Mouse (Mus musculus): ENCODE data around the gene Smco3. TPM values are rescaled to one million over a fixed set of nuclear protein-coding genes. Genes with fewer than 3 reads are reported as not detected.

Gene Smco3
- polyA plus RNA-seq, 1 experiment: not detected

GRCm38 (mm10) chr6:136852348-136852747, 17.1 kb upstream of the Smco3 start:
- TF ChIP-seq GATA1 (IDR thresholded peaks at IDR 0.05; ENCODE audit: low read length): no peak

DNA sequence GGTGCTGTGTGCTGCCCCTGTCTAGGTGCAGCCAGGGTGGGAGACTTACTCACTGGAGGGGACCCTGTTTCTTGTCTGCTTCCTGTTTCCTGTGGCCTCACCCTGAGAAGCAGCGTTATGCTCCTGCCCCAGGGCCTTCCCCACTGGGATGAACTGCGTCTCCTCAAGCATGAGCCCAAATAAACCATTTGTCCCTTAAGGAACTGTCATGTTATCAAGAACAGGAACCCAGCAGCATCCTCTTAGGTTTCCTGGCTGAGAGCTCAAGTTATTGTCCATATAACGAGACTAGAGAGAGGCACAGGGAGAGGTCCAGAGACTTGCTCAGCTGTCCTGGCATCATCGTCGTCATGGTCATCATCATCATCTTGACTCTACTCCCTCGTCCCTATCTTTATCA, 15.0 kb upstream of the Smco3 start:
- no peak for TF ChIP-seq GATA1 (IDR thresholded peaks at IDR 0.05; ENCODE audit: low read length)

DNA sequence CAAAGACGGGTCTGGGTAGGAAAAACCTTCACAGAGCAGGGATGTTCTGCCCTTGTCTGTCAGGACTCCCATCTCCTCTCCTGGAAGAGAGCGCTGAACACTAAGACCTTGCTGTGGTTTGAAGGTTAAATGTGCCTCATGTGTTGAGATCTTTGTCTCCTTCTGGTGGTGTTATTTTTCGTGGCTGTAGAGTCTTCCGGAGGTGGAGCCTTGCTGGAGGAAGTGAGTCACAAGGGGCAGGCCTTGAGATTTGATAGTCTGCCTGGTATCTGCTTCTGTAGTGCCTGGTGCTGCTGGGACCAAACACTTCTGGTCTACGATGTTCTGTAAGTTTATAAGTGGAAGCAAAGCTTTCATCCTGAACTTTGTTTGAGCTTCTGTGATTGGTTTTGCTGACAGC, 13.7 kb upstream of the Smco3 start:
- no peak for TF ChIP-seq GATA1 (IDR thresholded peaks at IDR 0.05; ENCODE audit: low read length)

- TF ChIP-seq GATA1 (IDR thresholded peaks at IDR 0.05; ENCODE audit: low read length): peak; percentile 10
Measured at GRCm38 (mm10) chr6:136848399-136848798, 13.1 kb upstream of the Smco3 start.

DNA sequence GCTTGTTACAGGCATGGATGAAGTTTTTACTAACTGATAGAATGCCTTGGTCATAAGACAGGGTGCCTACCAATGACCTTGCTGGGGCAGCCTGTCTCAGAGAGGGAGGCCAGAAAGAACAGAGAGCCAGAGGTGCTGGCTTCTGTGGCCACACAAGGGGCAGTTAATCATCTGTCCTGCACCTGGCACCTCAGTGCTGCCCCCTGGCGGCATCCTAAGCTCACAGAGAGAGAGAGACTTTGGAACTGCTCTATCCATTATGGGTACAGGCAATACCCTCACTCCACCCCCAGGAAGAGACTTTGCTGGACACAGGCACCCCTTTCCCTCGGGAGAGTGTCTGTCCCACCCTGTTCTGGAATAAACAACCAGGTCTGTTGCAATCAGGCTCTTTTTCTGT, 12.5 kb upstream of the Smco3 start:
- no peak for TF ChIP-seq GATA1 (IDR thresholded peaks at IDR 0.05; ENCODE audit: low read length)

DNA sequence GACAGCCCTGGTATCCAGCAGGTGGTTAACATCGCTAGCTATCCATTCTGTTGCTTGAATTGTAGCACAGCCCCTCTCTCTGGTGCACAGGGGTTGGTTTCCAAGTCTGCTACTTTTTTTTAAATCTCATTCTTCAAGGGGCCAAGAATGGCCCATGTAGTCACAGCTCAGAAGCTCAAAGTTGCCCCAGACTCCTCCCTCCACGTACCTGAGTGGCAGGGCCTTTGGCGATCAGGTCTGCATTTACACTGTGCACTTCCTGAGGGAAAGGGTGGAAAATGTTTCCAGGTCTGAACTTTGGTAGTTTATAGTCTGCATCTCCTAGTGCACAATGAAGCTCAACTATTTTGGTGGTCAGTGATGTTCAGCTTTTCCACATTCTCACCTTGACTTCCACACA, 12.0 kb upstream of the Smco3 start:
- no peak for TF ChIP-seq GATA1 (IDR thresholded peaks at IDR 0.05; ENCODE audit: low read length)

- no peak for TF ChIP-seq GATA1 (IDR thresholded peaks at IDR 0.05; ENCODE audit: low read length)
Measured at GRCm38 (mm10) chr6:136845706-136846480, 10.6 kb upstream of the Smco3 start.

GRCm38 (mm10) chr6:136844903-136845302, 9.7 kb upstream of the Smco3 start:
- no peak for TF ChIP-seq GATA1 (IDR thresholded peaks at IDR 0.05; ENCODE audit: low read length)

DNA sequence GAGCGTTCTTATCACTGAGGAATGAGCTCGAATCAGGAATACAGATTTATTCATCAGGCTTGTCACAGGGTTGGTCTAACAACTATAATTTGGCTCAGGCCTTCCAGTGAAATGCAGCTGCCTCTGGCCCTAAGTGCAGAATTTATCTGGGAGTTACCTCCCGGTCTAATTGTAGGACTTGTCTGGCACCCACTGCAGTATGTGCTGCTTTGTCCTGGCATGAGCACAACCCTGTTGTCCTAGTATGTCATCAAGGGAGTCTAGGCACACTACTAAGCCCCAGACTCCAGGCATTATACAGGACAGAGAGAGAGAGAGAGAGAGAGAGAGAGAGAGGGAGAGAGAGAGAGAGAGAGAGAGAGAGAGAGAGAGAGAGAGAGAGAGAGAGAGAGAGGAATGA, 2.1 kb upstream of the Smco3 start:
- TF ChIP-seq GATA1 (IDR thresholded peaks at IDR 0.05; ENCODE audit: low read length): no peak

DNA sequence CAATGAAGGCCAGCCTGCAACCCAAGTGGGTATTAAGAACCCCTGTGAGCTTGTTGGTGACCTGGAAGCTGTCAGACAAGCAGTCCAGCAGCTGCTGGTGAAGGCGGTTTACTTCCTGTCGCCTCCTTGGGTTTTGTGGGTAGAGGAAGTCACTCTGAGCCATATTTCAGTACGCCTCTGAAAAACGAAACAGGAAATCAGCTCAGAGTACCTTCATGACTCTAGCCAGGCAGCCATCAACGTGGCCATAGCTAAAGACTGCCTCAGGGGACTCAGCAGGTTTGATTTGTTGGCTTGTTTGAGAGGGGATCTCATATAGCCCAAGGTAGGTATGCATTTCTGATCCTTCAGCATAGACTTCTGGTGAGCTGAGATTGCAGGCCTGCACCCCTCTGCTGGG, 3.5 kb downstream of the Smco3 start:
- TF ChIP-seq GATA1 (IDR thresholded peaks at IDR 0.05; ENCODE audit: low read length): no peak

- TF ChIP-seq GATA1 (IDR thresholded peaks at IDR 0.05; ENCODE audit: low read length): no peak
Measured at GRCm38 (mm10) chr6:136828681-136829080, 6.6 kb downstream of the Smco3 start.

DNA sequence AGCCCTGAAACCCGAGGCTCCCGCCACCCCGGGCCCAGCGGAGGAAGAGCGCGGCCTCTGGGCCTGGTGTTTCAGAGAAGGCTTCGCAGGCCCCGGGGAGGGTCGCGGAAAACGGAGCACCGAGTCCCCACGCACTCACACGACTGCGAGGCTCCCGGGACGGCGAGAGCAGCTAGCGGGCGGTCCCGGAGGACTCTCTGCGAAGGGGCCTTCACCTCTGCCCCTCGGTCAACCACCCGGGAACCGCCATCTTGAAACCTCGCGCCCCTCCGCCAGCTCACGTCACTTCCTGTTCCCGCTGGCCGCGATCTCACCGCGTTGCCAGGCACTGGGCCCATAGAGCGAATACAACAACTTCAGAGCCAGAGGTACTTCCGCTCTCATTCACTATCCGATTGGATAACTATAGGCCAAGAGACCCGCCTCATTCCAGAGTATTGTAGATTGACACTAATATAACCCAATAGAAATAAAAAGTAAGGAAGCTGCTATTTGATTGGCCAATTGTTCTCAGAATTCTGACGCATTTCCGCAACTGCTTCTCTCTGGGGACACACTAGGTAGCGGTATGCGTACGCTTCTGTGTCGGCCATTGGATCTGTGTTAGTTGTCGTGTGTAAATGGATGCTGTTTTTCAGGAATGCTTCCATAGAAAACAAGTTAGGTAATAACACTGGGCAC, 7.2 kb downstream of the Smco3 start, which contains the start of gene Wbp11:
TSS of gene Wbp11 (minus strand) at position 353 of the 681 bp plus-strand sequence.
- TF ChIP-seq GATA1 (IDR thresholded peaks at IDR 0.05; ENCODE audit: low read length): no peak

DNA sequence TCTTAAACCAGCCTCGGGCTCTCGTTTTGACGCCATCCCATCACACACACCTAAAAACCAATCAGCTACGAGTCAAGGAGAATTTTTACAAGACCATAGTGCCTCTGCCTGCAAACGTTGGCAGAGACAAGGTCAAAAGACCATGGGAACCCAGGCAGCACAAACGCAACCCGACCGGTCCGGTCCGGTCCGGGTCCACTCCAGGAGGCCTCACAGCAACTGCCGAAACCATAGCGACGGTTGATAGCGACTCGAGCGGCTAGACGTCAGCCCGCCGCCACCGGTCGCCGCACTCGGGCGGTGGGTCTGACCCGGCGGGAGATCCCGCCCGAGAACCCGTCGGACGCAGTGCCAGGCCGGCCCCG, 7.8 kb downstream of the Smco3 start, which contains the start of gene BC049715:
TSS of gene BC049715 (plus strand) at position 111 of the 365 bp plus-strand sequence.
- TF ChIP-seq GATA1 (IDR thresholded peaks at IDR 0.05; ENCODE audit: low read length): no peak

DNA sequence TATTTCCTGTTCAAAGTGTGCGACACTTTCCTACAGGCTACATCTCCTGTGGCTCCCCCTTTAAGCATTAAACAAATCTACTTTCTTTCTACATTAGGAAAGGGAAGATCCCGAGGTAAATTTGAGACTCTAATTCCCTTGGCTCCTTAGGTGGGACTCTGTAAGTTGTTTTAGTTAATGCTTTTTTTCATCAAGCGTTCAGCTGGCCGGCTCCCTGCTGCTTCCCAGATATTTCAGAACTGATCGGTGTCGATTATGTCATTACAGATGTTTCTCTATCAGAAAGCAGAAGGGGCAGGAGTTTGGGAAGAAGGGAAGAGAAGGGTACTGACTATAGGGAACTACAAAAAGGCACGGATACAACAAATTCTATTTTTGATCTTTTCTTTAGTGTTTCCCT, 8.1 kb downstream of the Smco3 start:
- TF ChIP-seq GATA1 (IDR thresholded peaks at IDR 0.05; ENCODE audit: low read length): no peak

DNA sequence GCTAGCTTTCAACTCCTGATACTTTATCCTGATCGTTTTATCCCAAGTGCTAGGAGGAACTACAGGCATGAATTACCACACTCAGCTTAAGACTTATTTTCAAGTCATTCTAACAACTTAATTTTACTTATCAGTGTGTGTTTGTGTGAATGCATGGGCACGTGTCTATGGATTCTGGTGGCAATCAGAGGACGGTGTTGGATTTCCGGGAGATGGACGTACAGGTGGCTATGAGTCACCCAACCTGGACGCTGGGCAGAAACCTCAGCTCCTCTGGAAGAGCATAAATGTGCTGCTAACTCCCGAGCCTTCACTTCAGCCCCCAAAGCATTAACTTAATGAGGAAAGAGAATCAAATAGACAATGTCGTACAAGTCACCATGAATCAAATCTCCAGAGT, 10.3 kb downstream of the Smco3 start:
- no peak for TF ChIP-seq GATA1 (IDR thresholded peaks at IDR 0.05; ENCODE audit: low read length)

GRCm38 (mm10) chr6:136821086-136821485, 14.2 kb downstream of the Smco3 start:
- TF ChIP-seq GATA1 (IDR thresholded peaks at IDR 0.05; ENCODE audit: low read length): no peak

DNA sequence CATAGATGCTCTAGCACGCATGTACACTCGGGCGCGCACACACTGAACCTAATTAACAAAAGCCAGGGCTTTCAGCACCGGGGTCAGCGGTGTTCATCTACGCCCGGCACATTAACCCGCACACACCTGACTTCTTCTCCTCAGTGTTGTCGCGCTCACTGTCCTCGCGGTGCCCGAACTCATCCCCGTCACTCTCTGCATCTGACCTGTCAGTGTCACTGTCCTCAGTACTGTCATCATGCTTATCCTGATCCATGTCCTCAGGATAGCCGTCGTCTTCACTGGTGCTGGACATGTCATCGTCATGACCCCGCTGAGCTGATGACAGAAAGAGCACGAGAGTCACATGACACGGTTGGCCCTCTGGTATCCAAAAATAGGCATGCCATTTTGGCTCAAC, 14.9 kb downstream of the Smco3 start:
- TF ChIP-seq GATA1 (IDR thresholded peaks at IDR 0.05; ENCODE audit: low read length): no peak

Measured in G1E-ER4 (cell line).